Mouse (Mus musculus): ENCODE results near the gene Vmn1r151. TPM values are rescaled to one million over a fixed set of nuclear protein-coding genes. Genes with fewer than 3 reads are reported as not detected.
"Not testable (repeated sequence)": the region's sequence is repeated elsewhere in the genome, so short reads cannot be mapped to it uniquely, and the experiment has no call there.

Gene Vmn1r151
- not detected in 2 replicates for polyA plus RNA-seq (2015; fragmentation: Nextera tagmentation; extraction: Ambion mirVana)

GRCm38 (mm10) chr7:22499578-22499977, at the start of gene Vmn1r151:
Vmn1r151 (minus strand) TSS chr7:22499678.
- H3K27ac ChIP-seq; H3K4me3 ChIP-seq; H3K9me3 ChIP-seq; ATAC-seq (ENCODE audit: insufficient number of reproducible peaks, insufficient read depth, low FRiP score, low TSS enrichment, low read depth); H3K27me3 ChIP-seq; H3K4me1 ChIP-seq; H3K9ac ChIP-seq; H3K36me3 ChIP-seq; H3K4me2 ChIP-seq: not testable (repeated sequence)
- WGBS, result 57% methylated on average over 2 of the region's 3 CpGs

- H3K4me3 ChIP-seq; H3K9ac ChIP-seq; H3K4me1 ChIP-seq; H3K27me3 ChIP-seq; H3K4me2 ChIP-seq; ATAC-seq (ENCODE audit: insufficient number of reproducible peaks, insufficient read depth, low FRiP score, low TSS enrichment, low read depth); H3K36me3 ChIP-seq; H3K27ac ChIP-seq; H3K9me3 ChIP-seq: not testable (repeated sequence)
- no CpG with 5 or more reads among the region's 1 CpGs for WGBS
These were observed 35.3 kb upstream of the Vmn1r151 start, which contains the start of gene Gm8677 for GRCm38 (mm10) chr7:22534787-22535186. Gm8677 (minus strand) TSS chr7:22534887.

DNA sequence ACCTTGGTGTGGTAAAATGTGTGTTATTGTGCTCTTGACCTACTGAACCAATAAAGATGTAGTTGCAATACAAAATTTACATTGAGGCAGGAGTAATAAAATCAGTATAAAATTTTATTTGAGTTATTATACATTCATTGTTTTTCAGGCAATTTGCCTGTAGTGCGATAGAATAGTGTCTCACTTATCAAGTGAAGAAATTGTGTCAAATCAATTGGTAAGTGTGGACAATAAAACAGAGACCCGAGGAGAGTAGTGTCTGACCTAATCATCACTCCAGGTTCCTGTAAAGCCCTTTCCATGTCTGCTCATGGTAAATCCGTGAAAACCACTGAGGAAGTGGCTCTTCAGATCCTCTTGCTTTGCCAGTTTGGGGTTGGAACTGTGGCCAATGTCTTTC, 23.2 kb upstream of the Vmn1r151 start, which contains the start of gene Vmn1r152:
Gene Vmn1r152 (plus strand): TSS at position 301 of the 400 bp plus-strand sequence.
- H3K27ac ChIP-seq; H3K4me1 ChIP-seq; H3K27me3 ChIP-seq; H3K4me2 ChIP-seq; H3K9me3 ChIP-seq; H3K36me3 ChIP-seq; H3K9ac ChIP-seq; ATAC-seq (ENCODE audit: insufficient number of reproducible peaks, insufficient read depth, low FRiP score, low TSS enrichment, low read depth); H3K4me3 ChIP-seq: not testable (repeated sequence)
- WGBS, result no CpG with 5 or more reads among the region's 3 CpGs

DNA sequence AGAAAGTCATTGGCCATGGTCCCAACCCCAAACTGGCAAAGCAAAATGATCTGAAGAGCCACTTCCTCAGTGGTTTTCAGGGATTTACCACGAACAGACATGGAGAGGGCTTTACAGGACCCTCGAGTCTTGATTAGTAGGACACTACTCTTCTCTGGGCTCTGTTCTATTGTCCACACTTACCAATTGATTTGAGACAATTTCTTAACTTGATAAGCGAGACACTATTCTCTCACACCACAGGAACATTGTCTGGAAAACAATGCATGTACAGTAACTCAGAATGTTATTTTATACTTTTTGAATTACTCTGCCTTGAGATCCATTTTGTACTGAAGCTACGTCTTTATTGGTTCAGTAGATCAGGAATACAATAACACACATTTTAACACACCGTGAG, 35.5 kb downstream of the Vmn1r151 start, which contains the start of gene Gm10665:
Gene Gm10665 (minus strand): TSS at position 101 of the 400 bp plus-strand sequence.
- ATAC-seq (ENCODE audit: insufficient number of reproducible peaks, insufficient read depth, low FRiP score, low TSS enrichment, low read depth); H3K4me1 ChIP-seq; H3K36me3 ChIP-seq; H3K9me3 ChIP-seq; H3K27ac ChIP-seq; H3K27me3 ChIP-seq; H3K9ac ChIP-seq; H3K4me2 ChIP-seq; H3K4me3 ChIP-seq: not testable (repeated sequence)
- no CpG with 5 or more reads among the region's 5 CpGs for WGBS

Other genes starting within 250 kb of the Vmn1r151 start
- gene Gm4187, start 170.0 kb downstream of the Vmn1r151 start, polyA plus RNA-seq (2015; fragmentation: Nextera tagmentation; extraction: Ambion mirVana), result not detected in 2 replicates
- gene Gm8660, start 128.6 kb downstream of the Vmn1r151 start, polyA plus RNA-seq (2015; fragmentation: Nextera tagmentation; extraction: Ambion mirVana), result not detected in 2 replicates
- not detected in 2 replicates for gene Vmn1r148, start 86.1 kb downstream of the Vmn1r151 start, polyA plus RNA-seq (2015; fragmentation: Nextera tagmentation; extraction: Ambion mirVana)
- not detected in 2 replicates for gene Vmn1r149, start 61.4 kb downstream of the Vmn1r151 start, polyA plus RNA-seq (2015; fragmentation: Nextera tagmentation; extraction: Ambion mirVana)
- not detected in 2 replicates for gene Gm10665, start 35.6 kb downstream of the Vmn1r151 start, polyA plus RNA-seq (2015; fragmentation: Nextera tagmentation; extraction: Ambion mirVana)
- gene Vmn1r152, start 23.3 kb upstream of the Vmn1r151 start, polyA plus RNA-seq (2015; fragmentation: Nextera tagmentation; extraction: Ambion mirVana), result not detected in 2 replicates
- gene Gm8677, start 35.2 kb upstream of the Vmn1r151 start, polyA plus RNA-seq (2015; fragmentation: Nextera tagmentation; extraction: Ambion mirVana), result not detected in 2 replicates
- not detected in 2 replicates for gene Gm4201, start 65.7 kb upstream of the Vmn1r151 start, polyA plus RNA-seq (2015; fragmentation: Nextera tagmentation; extraction: Ambion mirVana)
- not detected in 2 replicates for gene Gm4565, start 88.4 kb upstream of the Vmn1r151 start, polyA plus RNA-seq (2015; fragmentation: Nextera tagmentation; extraction: Ambion mirVana)
- gene Vmn1r155, start 158.3 kb upstream of the Vmn1r151 start, polyA plus RNA-seq (2015; fragmentation: Nextera tagmentation; extraction: Ambion mirVana), result not detected in 2 replicates
- gene Gm8693, start 192.6 kb upstream of the Vmn1r151 start, polyA plus RNA-seq (2015; fragmentation: Nextera tagmentation; extraction: Ambion mirVana), result not detected in 2 replicates
- not detected in 2 replicates for gene Gm4567, start 220.0 kb upstream of the Vmn1r151 start, polyA plus RNA-seq (2015; fragmentation: Nextera tagmentation; extraction: Ambion mirVana)

All from embryonic facial prominence, embryonic 13.5 days (tissue).